Mouse (Mus musculus): ENCODE data around the gene Ptbp1.
"Not testable (repeated sequence)": the region's sequence is repeated elsewhere in the genome, so short reads cannot be mapped to it uniquely, and the experiment has no call there.

GRCm38 (mm10) chr10:79884938-79885337 lies 30.7 kb downstream of the Ptbp1 start:
- TF ChIP-seq CTCF, POLR2A (IDR thresholded peaks at IDR 0.05; ENCODE audit: insufficient read depth, low read depth, low read length): not testable (repeated sequence)
